Mouse (Mus musculus) fibroblast of lung, adult 2 months (primary cell): ENCODE measurements around the gene Bphl.

Experiments used
- DNase-seq: peaks from one replicate; pipeline ENCODE4 v3.0.0-alpha.2; 2011; ENCODE audit warnings: low read depth

The Bphl gene

DNA sequence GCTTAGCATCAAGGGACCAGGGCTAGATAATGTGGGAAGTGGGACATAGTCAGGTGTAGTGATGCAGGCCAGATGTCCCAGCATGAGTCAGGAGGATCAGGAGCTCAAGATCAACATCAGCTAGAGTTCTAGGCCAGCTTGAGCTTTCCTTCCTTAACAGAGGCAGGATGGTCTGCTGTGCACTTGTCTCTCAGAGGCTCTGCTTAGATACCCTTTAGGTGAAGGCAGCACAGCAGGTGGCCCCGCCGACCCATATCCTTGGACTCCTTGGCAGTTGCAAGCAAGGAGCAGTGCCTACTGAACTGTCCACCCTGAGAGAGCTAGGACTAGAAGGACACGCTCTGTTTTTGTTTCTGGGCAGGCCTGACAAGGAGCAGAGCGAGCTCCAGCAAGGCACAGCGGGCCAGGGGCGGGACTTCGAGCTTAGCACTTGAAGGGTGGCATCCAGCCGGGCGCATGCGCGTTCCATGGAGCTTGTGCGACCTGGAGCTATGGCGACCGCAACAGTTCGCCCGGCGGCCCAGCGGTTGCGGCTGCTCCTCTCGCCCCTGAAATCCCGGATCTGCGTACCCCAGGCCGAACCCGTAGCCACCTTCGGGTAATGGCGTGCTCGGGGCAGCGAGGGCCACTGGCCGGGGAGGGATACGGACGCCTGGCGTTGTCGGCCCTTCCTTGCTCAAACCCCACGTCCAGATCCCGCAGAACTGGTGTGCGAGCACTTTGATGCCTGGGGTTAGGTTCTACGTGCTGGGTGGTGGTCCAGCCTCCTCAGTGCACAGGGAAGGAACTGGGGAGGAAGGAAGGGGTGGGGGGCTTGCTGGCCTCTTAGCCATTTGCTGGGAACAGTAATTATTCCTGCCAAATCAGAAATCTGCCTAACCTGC lies at the start of gene Bphl:
Gene Bphl, plus strand, starts transcription at position 426 of the 884 bp plus-strand sequence.
- peak; percentile 79 for DNase-seq

DNA sequence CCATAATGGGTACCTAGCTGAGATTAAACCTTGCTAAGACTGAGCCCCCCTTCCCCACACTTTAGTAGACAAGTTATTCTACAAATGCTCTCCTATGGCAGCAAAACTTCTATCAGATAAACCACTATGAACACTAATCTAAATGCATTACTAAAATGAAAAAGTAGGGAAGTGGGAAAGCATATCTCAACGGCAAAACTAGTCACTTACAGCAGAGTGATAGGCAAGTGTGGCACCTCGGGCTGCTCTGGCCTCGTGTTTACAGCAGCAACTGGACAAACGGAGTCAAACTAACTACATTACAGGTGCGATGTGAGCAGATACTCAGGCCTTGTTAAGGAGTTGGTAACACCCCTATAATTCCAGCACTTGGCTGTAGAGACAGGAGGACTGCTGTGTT lies 47.8 kb upstream of the Bphl start:
- no peak for DNase-seq

DNA sequence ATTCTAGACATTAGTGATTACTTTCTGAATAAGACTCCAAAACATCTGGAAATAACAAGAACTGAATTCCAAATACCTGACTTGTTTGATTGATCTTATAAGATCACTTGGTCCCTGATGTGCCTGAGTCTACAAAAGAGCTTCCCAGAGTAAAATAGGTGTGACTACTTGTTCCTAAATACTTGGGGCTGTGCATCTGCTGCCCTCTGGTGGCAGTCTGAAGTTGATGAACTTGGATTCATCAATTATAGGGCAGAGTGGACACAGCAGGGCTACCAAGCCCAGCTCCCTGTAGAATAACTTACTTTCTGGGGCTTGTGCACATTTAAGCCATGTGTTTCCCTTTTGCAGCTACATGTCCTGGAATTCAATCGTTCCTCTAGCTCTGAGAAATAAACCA lies 42.2 kb upstream of the Bphl start:
- peak; percentile 39 for DNase-seq

DNA sequence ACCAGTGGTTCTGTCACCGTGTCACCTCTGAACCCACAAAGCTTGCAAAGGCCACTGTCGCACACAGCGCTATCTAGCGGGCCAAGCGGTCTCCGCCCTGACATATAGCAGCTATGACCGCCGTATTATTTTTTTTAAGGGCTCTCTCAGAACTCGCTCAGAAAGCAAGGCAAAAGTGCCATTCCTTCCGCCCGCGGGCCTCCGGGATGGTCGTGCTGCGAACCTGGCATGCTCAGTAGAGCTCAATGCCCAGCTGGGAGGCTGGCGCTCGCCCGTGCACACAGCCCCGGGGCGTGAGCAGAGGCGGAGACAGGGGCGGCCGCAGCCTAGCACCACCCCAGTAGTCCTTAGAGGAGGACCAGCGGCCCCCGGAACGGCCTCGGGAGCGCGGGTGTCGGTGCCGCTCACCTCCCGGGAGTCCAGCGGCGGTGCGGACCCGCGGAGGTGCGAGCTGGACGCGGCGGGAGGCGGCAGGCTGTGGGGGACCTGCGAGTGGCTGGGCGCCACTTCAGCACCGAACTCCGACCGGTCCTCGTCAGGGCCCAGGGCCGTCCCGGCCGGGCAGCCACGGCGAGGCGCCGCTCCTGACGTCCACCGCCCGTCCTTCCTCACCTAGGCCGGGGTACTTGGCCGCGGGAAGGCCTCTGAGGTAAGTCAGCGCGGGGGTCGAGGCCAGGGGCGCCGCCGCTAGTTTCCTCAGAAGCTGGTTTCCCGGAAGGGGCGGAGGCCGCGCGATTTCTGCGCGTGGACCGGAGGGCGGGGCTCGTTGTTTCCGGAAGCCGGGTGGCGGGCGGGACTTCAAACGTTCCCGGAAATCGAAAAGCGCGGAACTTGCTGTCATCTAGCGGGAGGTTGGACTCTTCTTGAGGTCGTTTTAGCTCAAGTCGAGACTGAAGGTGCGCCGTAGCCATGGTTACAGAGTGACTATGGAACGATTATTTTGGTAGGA lies 35.1 kb upstream of the Bphl start, which contains the start of the genes Ripk1 and Serpinb6a:
Gene Ripk1, plus strand, starts transcription at position 306 of the 949 bp plus-strand sequence.
Gene Serpinb6a, minus strand, starts transcription at position 737 of the 949 bp plus-strand sequence.
- peak; percentile 54 for DNase-seq

DNA sequence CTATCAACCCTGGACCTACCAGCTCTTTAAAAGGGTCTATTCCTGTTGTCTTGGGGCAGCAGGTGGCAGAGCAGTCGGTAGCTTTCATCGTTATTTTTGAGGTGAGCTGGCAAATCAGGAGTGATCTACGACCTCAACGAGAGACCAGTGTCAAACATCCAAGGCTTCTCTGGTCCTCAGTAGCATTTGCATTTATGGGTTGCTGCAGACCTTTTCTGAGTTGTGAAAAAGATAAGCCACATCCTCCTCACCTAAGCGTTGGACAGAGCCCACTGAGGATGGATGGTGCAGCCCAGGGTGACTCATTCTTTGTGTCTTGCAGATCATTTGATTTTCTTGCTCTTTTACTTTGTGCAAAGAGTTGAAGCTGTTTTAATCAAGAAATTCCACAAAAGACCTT lies 34.3 kb upstream of the Bphl start:
- DNase-seq = no peak

DNA sequence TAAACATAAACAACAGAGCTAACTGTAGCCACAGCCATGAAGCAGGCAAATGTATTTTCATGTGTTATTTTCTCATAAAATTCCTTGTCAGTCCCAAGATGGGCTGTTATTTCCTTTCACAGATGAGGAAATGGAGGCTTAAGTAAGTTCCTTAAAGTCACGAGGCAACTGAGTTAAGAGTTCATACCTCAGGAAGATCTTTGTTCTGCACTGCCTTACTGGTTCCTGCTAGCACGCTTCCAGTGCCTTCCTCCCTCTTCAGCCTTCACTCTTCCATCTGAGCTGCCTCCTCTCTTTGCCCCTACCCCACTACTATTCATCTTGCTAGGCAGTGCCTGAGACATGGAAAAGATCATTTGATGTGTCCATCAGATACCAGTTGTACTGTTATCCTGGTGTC lies 30.2 kb upstream of the Bphl start:
- DNase-seq = no peak

DNA sequence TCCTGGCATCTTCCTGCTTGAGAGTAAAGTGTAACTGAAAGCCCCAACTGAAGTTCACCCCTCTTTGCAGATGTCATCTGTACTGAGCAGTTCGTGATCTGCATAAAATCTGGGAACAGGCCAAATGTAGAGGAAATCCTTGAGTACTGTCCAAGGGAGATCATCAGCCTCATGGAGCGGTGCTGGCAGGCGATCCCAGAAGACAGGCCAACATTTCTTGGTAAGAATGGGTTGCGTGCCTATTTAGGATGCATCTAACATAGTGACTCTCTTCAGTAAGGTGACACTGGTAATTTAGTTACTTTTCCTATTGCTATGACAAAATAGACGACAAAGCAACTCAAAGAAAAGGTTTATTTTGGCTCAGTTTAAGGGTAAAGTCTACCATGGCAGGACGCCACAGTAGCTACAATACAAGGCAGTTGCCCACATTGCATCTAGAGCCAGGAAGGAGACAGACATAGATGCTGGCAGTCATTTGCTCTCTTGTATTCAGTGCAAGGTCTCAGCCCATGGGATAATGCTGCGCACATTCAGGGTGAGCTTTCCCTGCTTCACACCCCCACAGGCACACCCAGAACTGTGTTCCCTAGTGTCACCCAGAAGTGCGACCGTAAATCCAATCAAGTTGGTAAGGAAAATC lies 20.3 kb upstream of the Bphl start:
- DNase-seq = no peak

DNA sequence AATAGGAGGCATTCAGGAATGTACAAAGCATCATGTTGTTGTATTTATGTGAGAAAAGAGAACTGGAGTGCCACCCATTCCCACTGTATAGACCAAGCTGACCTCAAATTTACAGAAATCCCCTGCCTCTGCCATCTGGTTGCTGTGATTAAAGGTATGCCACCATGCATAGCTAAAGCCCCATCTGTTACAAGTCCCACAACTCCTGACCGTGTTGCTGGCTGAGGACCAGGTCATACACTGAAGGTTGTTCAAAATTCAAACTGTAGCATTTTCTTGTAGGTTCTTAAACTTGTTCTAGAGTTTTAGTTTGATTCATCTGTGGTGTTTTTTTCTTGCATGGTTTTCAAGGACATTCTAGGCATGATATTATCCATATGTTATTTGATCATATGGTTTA lies 18.9 kb upstream of the Bphl start:
- DNase-seq = no peak

DNA sequence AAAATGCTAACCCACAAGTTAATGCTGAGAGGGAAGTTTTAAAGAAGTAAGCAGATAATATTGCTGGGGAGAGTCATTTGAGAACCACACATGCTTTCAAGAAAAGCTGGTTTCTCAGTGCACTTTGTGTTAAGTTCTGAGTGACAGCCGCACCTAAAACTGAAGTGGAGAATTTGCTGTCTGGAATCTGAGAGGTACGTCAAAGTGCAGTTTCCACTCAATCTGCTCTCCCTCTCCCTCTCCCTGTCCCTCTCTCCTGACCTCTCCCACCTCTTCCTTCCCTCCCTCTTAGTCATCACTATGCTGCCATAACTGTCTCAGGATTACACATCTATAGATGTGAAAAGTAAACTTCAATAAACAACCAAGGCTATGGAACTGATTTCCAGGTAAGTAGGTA lies 15.4 kb upstream of the Bphl start:
- no peak for DNase-seq

DNA sequence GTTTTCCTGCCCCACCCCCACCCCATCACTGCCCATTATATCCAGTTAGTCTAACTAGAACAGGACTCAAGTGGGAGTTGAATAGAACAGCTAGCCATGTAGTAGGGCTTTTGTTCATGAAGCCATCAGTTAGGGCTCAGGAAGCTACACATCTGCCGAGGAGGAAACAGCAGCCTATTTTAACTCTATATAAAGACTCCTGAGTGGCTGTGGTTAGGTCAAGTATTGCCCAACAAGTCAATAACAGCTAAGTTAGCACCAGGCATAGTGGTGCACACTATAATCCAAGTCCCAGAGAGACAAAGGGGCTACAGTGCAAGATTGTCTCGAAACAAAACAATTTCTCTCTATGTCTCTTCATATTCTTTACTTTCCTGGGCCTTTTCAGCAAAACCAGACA lies 5.4 kb upstream of the Bphl start:
- no peak for DNase-seq

DNA sequence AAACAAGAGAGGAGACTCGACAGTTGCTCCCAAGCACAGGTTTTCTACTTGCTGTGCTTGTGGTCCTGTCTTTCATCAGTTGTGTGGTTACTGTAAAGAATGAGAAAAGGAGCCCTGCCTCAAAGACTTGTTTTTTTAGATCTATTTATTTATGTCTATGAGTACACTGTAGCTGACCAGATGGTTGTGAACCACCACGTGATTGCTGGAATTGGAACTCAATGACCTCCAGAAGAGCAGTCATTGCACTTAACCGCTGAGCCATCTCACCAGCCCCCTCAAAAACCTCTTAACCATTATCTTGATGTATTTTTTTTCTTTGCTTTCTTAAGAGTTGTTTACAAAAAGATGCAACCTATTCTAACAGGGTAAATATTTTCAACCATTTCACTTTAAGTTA lies 2.0 kb upstream of the Bphl start:
- no peak for DNase-seq

DNA sequence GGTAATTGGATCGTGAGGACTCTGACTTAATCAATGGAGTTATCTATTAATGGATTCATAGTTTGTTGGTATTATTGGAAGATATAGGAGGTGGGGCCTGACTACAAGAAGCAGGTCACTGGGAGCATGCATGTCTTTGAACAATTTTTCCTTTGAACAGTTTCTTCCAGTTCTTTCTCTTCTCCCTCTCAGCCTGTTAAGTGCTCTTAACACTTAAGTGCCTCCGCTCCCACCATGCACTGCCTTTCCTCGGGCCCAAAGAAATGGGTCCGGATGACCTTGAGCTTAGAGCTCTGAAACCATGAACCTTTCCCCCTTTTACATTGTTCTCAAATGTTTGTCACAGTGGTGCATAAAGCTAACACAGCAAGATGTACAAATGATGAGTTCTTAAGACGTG lies 671 bp upstream of the Bphl start:
- DNase-seq = no peak

DNA sequence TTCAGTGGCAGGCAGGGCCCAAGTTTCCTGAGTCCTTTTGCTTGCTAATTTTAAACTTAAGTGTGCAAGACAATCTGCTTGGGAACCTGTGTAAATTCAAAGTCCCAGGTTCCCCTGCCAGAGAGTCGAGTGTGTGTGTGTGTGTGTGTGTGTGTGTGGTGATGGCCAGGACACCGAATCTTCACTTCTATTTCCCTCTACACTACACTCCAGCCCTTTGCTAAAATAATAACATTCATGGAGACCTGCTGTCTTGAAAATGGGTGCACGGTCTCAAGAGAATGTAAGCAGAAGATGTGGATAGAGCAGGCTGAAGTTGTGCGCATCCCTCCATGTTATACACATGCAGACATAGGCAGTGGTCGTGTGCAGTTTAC lies 647 bp downstream of the Bphl start:
- DNase-seq = no peak

DNA sequence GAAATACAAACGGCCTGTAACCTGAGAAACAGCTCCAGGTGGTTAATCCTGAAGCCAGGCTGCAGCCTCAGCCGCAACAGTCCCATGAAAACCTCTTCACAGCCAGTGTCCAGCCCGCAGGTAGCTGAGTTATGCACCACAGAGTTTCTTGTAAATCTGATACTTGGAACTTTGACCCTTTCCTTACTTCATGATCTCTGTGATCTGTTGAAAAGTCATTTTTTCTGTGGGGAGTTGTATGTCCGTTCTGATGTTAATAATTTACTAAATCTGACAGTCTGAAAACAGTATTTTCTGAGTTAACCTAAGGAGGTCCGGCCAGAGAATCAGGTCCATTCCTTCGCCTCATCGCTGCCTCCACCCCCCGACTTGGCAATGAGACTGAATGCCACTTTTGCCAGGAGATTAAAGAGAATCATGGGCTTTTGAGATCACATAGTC lies 1.5 kb downstream of the Bphl start:
- DNase-seq = no peak

DNA sequence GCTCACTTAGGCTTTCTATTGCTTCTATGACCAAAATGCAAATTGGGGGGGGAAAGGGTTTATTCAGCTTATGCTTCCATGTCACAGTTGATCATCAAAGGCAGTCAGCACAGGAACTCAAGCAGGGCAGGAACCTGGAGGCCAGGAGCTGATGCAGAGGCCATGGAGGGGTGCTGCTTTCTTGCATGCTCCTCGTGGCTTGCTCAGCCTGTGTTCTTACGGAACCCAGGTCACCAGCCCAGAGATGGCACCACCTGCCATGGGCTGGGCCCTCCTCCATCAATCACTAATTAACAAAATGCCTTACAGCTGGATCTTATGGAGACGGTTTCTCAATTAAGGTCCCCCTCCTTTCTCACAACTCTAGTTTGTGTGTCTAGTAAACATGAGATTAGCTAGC lies 2.7 kb downstream of the Bphl start:
- no peak for DNase-seq

DNA sequence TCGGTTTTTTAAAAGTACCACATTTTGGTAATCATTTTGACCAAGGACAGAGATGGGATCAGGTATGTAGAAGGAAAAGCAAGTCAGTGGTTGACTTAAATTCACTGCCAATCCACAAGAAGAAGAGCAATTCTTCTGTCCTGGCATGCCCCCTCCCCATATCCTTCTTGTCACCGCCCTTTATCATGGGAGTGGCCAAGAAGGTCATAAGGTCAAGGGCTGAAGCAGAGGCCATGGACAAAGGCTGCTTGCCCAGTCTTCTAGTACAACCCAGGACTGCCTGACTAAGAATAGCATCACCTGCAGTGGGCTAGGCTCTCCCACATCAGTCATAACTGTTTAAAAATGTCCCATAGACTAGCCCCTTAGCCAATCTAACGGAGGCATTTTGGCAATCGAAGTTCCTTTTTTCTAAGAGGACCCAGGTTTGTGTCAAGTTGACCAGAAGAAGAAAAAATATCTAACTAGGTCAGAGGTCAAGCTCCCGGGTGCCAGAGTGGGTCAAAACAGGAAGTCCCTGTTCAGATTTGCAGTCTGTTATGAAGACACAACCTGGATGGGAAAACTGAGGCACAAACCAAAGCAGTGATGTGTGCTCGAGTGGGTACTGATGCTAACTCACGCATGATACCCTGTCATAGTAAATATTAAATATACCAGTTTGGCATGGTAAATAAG lies 6.5 kb downstream of the Bphl start:
- DNase-seq = no peak

DNA sequence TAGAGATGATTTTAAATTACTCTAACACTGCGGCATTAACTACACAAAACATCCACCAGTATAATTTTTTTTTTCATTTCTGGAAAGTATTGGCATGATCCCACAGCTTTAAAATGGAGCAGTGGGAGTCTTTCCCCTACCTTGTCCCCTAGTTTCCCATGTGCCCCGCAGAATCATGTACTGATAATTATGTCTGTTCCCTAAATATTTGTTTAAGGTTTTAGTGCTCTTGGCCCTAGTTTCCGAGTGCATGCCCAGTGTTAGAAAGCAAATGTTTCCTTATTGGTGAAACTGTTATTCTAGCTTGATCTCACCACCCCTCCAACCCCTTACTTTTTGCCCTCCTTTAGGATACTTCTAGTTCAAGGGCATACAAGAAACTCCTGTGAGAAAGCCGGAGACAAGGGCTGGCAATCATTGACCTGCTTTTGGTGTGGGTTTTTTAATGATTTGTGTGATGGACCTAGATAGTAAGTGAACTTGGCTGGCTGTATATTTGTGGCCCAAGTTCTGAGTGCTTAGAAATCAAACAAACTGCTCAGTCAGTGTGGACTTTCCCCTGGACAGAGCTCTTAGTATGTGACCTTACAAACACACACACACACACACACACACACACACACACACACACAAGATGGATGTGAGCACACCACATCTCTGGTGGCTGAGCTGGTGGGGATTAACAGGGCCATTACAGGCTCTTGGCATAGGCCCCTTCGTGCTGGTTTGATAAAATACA lies 8.3 kb downstream of the Bphl start:
- no peak for DNase-seq

DNA sequence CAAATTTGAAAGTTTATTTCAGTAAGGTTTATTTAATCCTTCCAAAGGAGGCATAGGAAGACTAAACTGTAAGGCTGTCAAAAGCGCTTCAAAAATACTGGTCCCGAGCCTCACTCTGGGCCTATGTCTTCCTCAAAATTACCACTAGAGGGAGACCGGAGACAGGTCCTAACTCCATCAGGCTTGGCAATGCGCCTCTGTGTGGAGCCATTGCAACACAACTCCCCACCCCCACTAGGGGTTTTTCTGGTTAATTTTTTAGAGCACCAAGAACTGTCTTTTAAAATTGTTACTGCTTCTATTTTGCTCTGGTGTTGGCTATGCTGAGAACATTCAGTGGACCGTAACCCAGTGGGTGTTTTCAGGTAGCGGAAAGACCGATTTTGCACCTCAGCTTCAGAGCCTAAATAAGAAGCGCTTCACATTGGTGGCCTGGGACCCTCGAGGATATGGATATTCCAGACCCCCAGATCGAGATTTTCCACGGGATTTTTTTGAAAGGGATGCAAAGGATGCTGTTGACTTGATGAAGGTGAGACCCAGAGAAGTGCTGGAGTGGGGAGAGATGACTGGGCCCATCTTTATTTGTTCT lies 9.1 kb downstream of the Bphl start:
- DNase-seq = peak; percentile 46

DNA sequence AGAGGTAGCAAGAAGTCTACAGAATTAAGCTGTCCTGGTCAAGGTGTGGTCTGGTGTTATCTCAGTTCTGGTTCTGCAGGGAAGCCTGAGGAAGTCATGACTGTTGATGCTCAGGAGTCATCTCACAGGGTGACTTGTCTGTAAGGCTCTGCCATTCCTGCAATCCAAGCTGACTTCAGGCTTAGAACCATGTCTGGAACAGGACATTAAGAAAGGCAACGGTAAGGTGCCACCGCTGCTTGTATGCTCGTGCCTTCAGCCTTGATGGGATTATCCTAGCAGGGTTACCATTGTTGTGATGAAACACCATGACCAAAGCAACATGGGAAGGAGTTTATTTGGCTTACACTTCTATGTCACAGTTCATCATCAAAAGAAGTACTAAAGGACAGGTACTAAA lies 10.1 kb downstream of the Bphl start:
- no peak for DNase-seq

DNA sequence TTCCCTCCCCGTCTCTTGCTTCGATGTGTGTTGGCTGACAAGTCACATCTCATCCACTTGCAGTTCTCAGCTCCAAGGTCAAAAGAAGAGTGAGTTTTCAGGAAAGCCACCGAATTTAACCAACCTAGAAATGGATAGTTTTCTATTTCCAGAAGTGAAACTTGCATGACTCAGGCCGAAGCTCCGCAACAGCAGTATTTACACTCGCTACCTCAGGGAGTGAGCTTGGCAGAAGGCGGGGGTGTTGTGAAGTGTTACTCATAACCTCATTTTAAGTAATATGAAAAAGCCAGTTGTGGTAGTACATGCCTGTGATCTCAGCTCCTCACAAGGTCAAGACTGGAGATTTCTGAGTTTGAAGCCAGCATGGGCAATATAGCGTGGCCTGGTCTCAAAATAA lies 13.1 kb downstream of the Bphl start:
- no peak for DNase-seq

DNA sequence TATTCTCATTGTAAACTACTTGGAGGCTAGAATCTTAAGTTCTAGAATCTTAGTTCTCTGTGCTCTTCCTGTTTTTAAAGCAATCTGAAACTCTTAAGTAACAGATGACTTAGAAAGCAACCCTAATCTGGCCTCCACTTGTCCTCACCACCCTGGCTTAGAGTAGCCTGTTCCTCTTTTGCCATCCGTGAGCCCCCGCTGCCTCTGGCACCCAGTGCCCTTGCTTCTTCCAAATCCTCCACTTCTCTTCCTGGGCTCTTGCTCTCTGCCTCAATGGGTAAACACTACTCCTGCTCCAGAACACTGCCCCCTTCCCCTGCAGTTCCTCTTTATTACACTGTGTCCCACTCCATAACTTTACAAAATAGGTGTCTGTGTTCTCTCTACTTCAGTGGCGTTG lies 14.3 kb downstream of the Bphl start:
- no peak for DNase-seq
